Mouse (Mus musculus) gastrocnemius, postnatal 36 days (tissue): Measurements from ENCODE around the gene Zfp575. TPM values are rescaled to one million over a fixed set of nuclear protein-coding genes. Genes with fewer than 3 reads are reported as not detected.

Experiments
- DNase-seq, 2 experiments: peaks; one replicate each; pipeline ENCODE4 v3.0.0; 2022
- intact Hi-C: fragments of 180-260 bp; cut with DNase I; formaldehyde crosslinking; loops from one replicate; pipeline ENCODE4 v1.15.1; 2025
- total RNA-seq, 2 experiments: library from RNA; stranded (reverse); gene quantifications; 2 replicates each; pipeline ENCODE4 v1.2.3; 2021

The Zfp575 gene
- total RNA-seq, 2 experiments from 2014 or later: 0.18 TPM; not detected in 1

- intact Hi-C loops: loop anchor here (2.0 kb wide), 1 partner anchor 91 kb away; no protein-coding TSS in a partner anchor
- DNase-seq: no peak
Measured at GRCm38 (mm10) chr7:24565627-24566026, 21.8 kb downstream of the Zfp575 start.

GRCm38 (mm10) chr7:24564607-24565265 lies 22.7 kb downstream of the Zfp575 start:
- intact Hi-C loops: loop anchor here (2.0 kb wide), 1 partner anchor 90 kb away; no protein-coding TSS in a partner anchor
- peak; percentile 50 to 69 for DNase-seq

- no peak for DNase-seq
- intact Hi-C loops: loop anchor here (2.0 kb wide), 1 partner anchor 89 kb away; no protein-coding TSS in a partner anchor
Measured at GRCm38 (mm10) chr7:24563837-24564206, 23.6 kb downstream of the Zfp575 start.

GRCm38 (mm10) chr7:24563191-24563836 lies 24.1 kb downstream of the Zfp575 start:
- intact Hi-C loops: no loop called here
- DNase-seq: no peak

GRCm38 (mm10) chr7:24561450-24561849 lies 26.0 kb downstream of the Zfp575 start:
- no peak for DNase-seq
- intact Hi-C loops: no loop called here

- intact Hi-C loops: no loop called here
Measured at GRCm38 (mm10) chr7:24555786-24556185, 31.7 kb downstream of the Zfp575 start.

GRCm38 (mm10) chr7:24551985-24552759 lies 35.3 kb downstream of the Zfp575 start:
- intact Hi-C loops: no loop called here
- no peak for DNase-seq

More at GRCm38 (mm10) chr7:24555786-24556185, 31.7 kb downstream of the Zfp575 start:
- no peak for DNase-seq

GRCm38 (mm10) chr7:24547534-24548036 lies 39.9 kb downstream of the Zfp575 start:
- DNase-seq: no peak
- intact Hi-C loops: no loop called here

GRCm38 (mm10) chr7:24546634-24547389 lies 40.6 kb downstream of the Zfp575 start:
- intact Hi-C loops: no loop called here
- peak; percentile 98 to 99 for DNase-seq

GRCm38 (mm10) chr7:24546068-24546614 lies 41.3 kb downstream of the Zfp575 start, which contains the start of the genes Pinlyp and Xrcc1:
Pinlyp (minus strand) TSS chr7:24546118.
Xrcc1 (plus strand) TSS chr7:24546289.
- no peak for DNase-seq
- intact Hi-C loops: no loop called here

GRCm38 (mm10) chr7:24544506-24544905 lies 42.9 kb downstream of the Zfp575 start:
- intact Hi-C loops: loop anchor here (2.0 kb wide), 1 partner anchor 14 kb away; the partner anchor contains the start of gene Irgq
- DNase-seq: no peak

GRCm38 (mm10) chr7:24539686-24540085 lies 47.8 kb downstream of the Zfp575 start:
- DNase-seq: no peak

GRCm38 (mm10) chr7:24538701-24539100 lies 48.7 kb downstream of the Zfp575 start:
- intact Hi-C loops: no loop called here

More at GRCm38 (mm10) chr7:24539686-24540085, 47.8 kb downstream of the Zfp575 start:
- intact Hi-C loops: no loop called here

GRCm38 (mm10) chr7:24538154-24538553 lies 49.3 kb downstream of the Zfp575 start:
- intact Hi-C loops: no loop called here

More at GRCm38 (mm10) chr7:24538701-24539100, 48.7 kb downstream of the Zfp575 start:
- no peak for DNase-seq

GRCm38 (mm10) chr7:24537591-24537990 lies 49.9 kb downstream of the Zfp575 start:
- intact Hi-C loops: no loop called here

More at GRCm38 (mm10) chr7:24538154-24538553, 49.3 kb downstream of the Zfp575 start:
- no peak for DNase-seq

GRCm38 (mm10) chr7:24537081-24537480 lies 50.4 kb downstream of the Zfp575 start:
- intact Hi-C loops: no loop called here
- DNase-seq: no peak

More at GRCm38 (mm10) chr7:24537591-24537990, 49.9 kb downstream of the Zfp575 start:
- peak in 1 of 2 experiments; percentile 16 for DNase-seq

- no peak for DNase-seq
- intact Hi-C loops: no loop called here
Measured at GRCm38 (mm10) chr7:24534301-24534700, 53.1 kb downstream of the Zfp575 start.
